Mouse (Mus musculus) layer of hippocampus, postnatal 25 days (tissue): ENCODE measurements around the gene A630076J17Rik. TPM values are rescaled to one million over a fixed set of nuclear protein-coding genes. Genes with fewer than 3 reads are reported as not detected.

Source experiments
- DNase-seq, 2 experiments: peaks; one replicate each; pipeline ENCODE4 v3.0.0; 2022; ENCODE audit warnings: mixed read lengths in 2 of 2, low spot score in 1 of 2; ENCODE audit errors: extremely low spot score in 1 of 2
- total RNA-seq, 2 experiments: library from RNA; stranded (reverse); gene quantifications; 2 replicates each; pipeline ENCODE4 v1.2.3; 2021

A630076J17Rik gene
- total RNA-seq, result not detected

GRCm38 (mm10) chr3:107230527-107230926 is at the start of gene A630076J17Rik:
TSS of gene A630076J17Rik (plus strand) at chr3:107230614.
- DNase-seq, result no peak

- no peak for DNase-seq
Measured at GRCm38 (mm10) chr3:107180860-107181259, 49.6 kb upstream of the A630076J17Rik start.

GRCm38 (mm10) chr3:107182756-107183155 is 47.7 kb upstream of the A630076J17Rik start, which contains the start of gene Kcna10:
TSS of gene Kcna10 (plus strand) at chr3:107183056.
- DNase-seq, result no peak

GRCm38 (mm10) chr3:107183178-107183577 is 47.2 kb upstream of the A630076J17Rik start:
- DNase-seq, result peak in 1 of 2 experiments; percentile 35

GRCm38 (mm10) chr3:107185597-107185996 is 44.8 kb upstream of the A630076J17Rik start:
- DNase-seq, result no peak

GRCm38 (mm10) chr3:107187022-107187421 is 43.4 kb upstream of the A630076J17Rik start:
- DNase-seq, result no peak

- DNase-seq, result peak in 1 of 2 experiments; percentile 67
Measured at GRCm38 (mm10) chr3:107188226-107188899, 42.1 kb upstream of the A630076J17Rik start.

GRCm38 (mm10) chr3:107201310-107202180 is 28.9 kb upstream of the A630076J17Rik start:
- no peak for DNase-seq

- DNase-seq, result no peak
Measured at GRCm38 (mm10) chr3:107204413-107204812, 26.0 kb upstream of the A630076J17Rik start.

- DNase-seq, result no peak
Measured at GRCm38 (mm10) chr3:107205170-107205569, 25.2 kb upstream of the A630076J17Rik start.

GRCm38 (mm10) chr3:107205994-107206393 is 24.4 kb upstream of the A630076J17Rik start:
- peak; percentile 61 to 91 for DNase-seq

GRCm38 (mm10) chr3:107206490-107207150 is 23.8 kb upstream of the A630076J17Rik start:
- no peak for DNase-seq

- no peak for DNase-seq
Measured at GRCm38 (mm10) chr3:107207625-107208253, 22.7 kb upstream of the A630076J17Rik start.

GRCm38 (mm10) chr3:107214606-107215005 is 15.8 kb upstream of the A630076J17Rik start:
- DNase-seq, result no peak

- no peak for DNase-seq
Measured at GRCm38 (mm10) chr3:107216400-107217100, 13.9 kb upstream of the A630076J17Rik start.

- no peak for DNase-seq
Measured at GRCm38 (mm10) chr3:107217101-107217480, 13.3 kb upstream of the A630076J17Rik start.

GRCm38 (mm10) chr3:107218572-107218971 is 11.8 kb upstream of the A630076J17Rik start:
- no peak for DNase-seq

- no peak for DNase-seq
Measured at GRCm38 (mm10) chr3:107221608-107222007, 8.8 kb upstream of the A630076J17Rik start, which contains the start of gene Cym. TSS of gene Cym (minus strand) at chr3:107221732.

- no peak for DNase-seq
Measured at GRCm38 (mm10) chr3:107223230-107223629, 7.2 kb upstream of the A630076J17Rik start.

- DNase-seq, result no peak
Measured at GRCm38 (mm10) chr3:107225820-107226219, 4.6 kb upstream of the A630076J17Rik start.
